Mouse (Mus musculus) olfactory bulb, adult 2 months (tissue): ENCODE measurements around the gene Prss42.

Experiments
- CTCF ChIP-seq: fragments of 200-500 bp; IDR thresholded peaks from 2 replicates; pipeline ENCODE4 v1.5.1; 2012; ENCODE audit warnings: low read depth, mild to moderate bottlenecking, low read length, moderate library complexity; ENCODE audit not compliant: insufficient read depth
- POLR2A ChIP-seq: fragments of 200-500 bp; IDR thresholded peaks from 2 replicates; pipeline ENCODE4 v1.6.1; 2012; ENCODE audit warnings: mild to moderate bottlenecking, low read depth, low read length, moderate library complexity; ENCODE audit not compliant: insufficient read depth

- TF ChIP-seq CTCF: no peak
- no peak for TF ChIP-seq POLR2A
These were observed 25.6 kb upstream of the Prss42 start for GRCm38 (mm10) chr9:110772336-110772735.
